Mouse (Mus musculus): Measurements from ENCODE around the gene Nol4l.
A peak's percentile ranks its signal among the peaks of the same experiment; 100 is the strongest.

Nol4l gene

GRCm38 (mm10) chr2:153422051-153422450 lies 107.7 kb downstream of the Nol4l start:
- no peak for DNase-seq (ENCODE audit: low read depth, low spot score)
- no peaks in the 10 kb centered on the region for H3K36me3 ChIP-seq (ENCODE audit: control insufficient read depth, insufficient read depth, low read length, poor library complexity, severe bottlenecking)
- no peaks in the 10 kb centered on the region for H3K27me3 ChIP-seq (ENCODE audit: control insufficient read depth, insufficient read depth, low read length, poor library complexity, severe bottlenecking)

GRCm38 (mm10) chr2:153421233-153421632 lies 108.5 kb downstream of the Nol4l start:
- H3K36me3 ChIP-seq (ENCODE audit: control insufficient read depth, insufficient read depth, low read length, poor library complexity, severe bottlenecking), result no peaks in the 10 kb centered on the region
- no peak for DNase-seq (ENCODE audit: low read depth, low spot score)

GRCm38 (mm10) chr2:153418381-153418780 lies 111.4 kb downstream of the Nol4l start:
- no peak for DNase-seq (ENCODE audit: low read depth, low spot score)
- Histone ChIP-seq H3K27me3 (ENCODE audit: control insufficient read depth, insufficient read depth, low read length, poor library complexity, severe bottlenecking) (no peaks in the 10 kb centered on the region), H3K36me3 (ENCODE audit: control insufficient read depth, insufficient read depth, low read length, poor library complexity, severe bottlenecking) (no peaks in the 10 kb centered on the region)

More at GRCm38 (mm10) chr2:153421233-153421632, 108.5 kb downstream of the Nol4l start:
- no peaks in the 10 kb centered on the region for H3K27me3 ChIP-seq (ENCODE audit: control insufficient read depth, insufficient read depth, low read length, poor library complexity, severe bottlenecking)

DNA sequence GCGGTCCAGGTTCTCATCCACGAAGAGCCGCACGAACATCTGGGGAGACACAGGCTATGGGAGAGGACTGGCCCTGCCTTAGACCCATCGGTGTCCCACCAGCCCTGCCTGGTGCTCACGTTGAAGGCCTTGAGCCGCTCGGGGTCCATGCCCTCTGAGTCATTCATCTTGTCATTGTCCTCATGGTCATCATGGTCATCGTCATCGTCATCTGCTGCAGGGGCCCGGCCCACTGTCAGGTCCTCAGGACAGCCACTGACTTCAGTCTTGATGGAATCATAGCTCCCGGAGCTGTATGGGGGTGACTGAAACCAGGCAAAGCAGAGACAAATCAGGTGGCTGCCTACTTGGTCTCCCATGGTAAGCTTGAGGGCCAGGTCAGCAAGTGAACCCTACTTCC lies 111.9 kb downstream of the Nol4l start:
- H3K36me3 ChIP-seq (ENCODE audit: control insufficient read depth, insufficient read depth, low read length, poor library complexity, severe bottlenecking), result no peaks in the 10 kb centered on the region
- DNase-seq (ENCODE audit: low read depth, low spot score), result no peak
- no peaks in the 10 kb centered on the region for H3K27me3 ChIP-seq (ENCODE audit: control insufficient read depth, insufficient read depth, low read length, poor library complexity, severe bottlenecking)

GRCm38 (mm10) chr2:153414607-153415006 lies 115.2 kb downstream of the Nol4l start:
- H3K27me3 ChIP-seq (ENCODE audit: control insufficient read depth, insufficient read depth, low read length, poor library complexity, severe bottlenecking), result no peaks in the 10 kb centered on the region
- no peaks in the 10 kb centered on the region for H3K36me3 ChIP-seq (ENCODE audit: control insufficient read depth, insufficient read depth, low read length, poor library complexity, severe bottlenecking)
- DNase-seq (ENCODE audit: low read depth, low spot score), result peak; percentile 60

DNA sequence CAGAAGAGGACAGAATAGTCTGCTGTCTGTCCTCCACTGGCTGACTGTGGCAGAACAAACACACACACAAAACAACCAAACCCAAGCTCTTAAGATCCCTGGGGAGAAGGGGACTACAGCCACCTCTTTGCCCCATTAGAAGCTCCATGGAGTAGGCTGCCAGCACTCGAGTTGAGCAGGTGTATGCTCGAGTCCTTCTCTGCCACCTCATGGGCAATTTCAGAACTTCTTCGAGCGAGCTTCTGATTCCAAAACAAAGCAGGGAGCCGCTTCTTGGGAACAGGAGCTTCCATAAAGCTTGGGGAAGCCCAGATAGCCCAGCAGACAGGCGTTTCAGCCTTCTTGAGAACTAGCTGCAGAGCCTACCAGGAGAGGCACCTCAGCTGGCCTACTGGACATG lies 117.2 kb downstream of the Nol4l start:
- H3K27me3 ChIP-seq (ENCODE audit: control insufficient read depth, insufficient read depth, low read length, poor library complexity, severe bottlenecking), result no peaks in the 10 kb centered on the region
- no peak for DNase-seq (ENCODE audit: low read depth, low spot score)
- no peaks in the 10 kb centered on the region for H3K36me3 ChIP-seq (ENCODE audit: control insufficient read depth, insufficient read depth, low read length, poor library complexity, severe bottlenecking)

- H3K27me3 ChIP-seq (ENCODE audit: control insufficient read depth, insufficient read depth, low read length, poor library complexity, severe bottlenecking), result no peaks in the 10 kb centered on the region
- no peak for DNase-seq (ENCODE audit: low read depth, low spot score)
- H3K36me3 ChIP-seq (ENCODE audit: control insufficient read depth, insufficient read depth, low read length, poor library complexity, severe bottlenecking), result no peaks in the 10 kb centered on the region
Measured at GRCm38 (mm10) chr2:153411557-153411956, 118.2 kb downstream of the Nol4l start.

GRCm38 (mm10) chr2:153408971-153409370 lies 120.8 kb downstream of the Nol4l start:
- Histone ChIP-seq H3K27me3 (ENCODE audit: control insufficient read depth, insufficient read depth, low read length, poor library complexity, severe bottlenecking) (no peaks in the 10 kb centered on the region), H3K36me3 (ENCODE audit: control insufficient read depth, insufficient read depth, low read length, poor library complexity, severe bottlenecking) (no peaks in the 10 kb centered on the region)
- DNase-seq (ENCODE audit: low read depth, low spot score), result no peak

GRCm38 (mm10) chr2:153406882-153407281 lies 122.9 kb downstream of the Nol4l start:
- Histone ChIP-seq H3K27me3 (ENCODE audit: control insufficient read depth, insufficient read depth, low read length, poor library complexity, severe bottlenecking) (no peaks in the 10 kb centered on the region), H3K36me3 (ENCODE audit: control insufficient read depth, insufficient read depth, low read length, poor library complexity, severe bottlenecking) (no peaks in the 10 kb centered on the region)
- no peak for DNase-seq (ENCODE audit: low read depth, low spot score)

- H3K36me3 ChIP-seq (ENCODE audit: control insufficient read depth, insufficient read depth, low read length, poor library complexity, severe bottlenecking), result peaks cover 7% of the 10 kb centered on the region
- DNase-seq (ENCODE audit: low read depth, low spot score), result no peak
- H3K27me3 ChIP-seq (ENCODE audit: control insufficient read depth, insufficient read depth, low read length, poor library complexity, severe bottlenecking), result no peaks in the 10 kb centered on the region
Measured at GRCm38 (mm10) chr2:153404882-153405281, 124.9 kb downstream of the Nol4l start.

DNA sequence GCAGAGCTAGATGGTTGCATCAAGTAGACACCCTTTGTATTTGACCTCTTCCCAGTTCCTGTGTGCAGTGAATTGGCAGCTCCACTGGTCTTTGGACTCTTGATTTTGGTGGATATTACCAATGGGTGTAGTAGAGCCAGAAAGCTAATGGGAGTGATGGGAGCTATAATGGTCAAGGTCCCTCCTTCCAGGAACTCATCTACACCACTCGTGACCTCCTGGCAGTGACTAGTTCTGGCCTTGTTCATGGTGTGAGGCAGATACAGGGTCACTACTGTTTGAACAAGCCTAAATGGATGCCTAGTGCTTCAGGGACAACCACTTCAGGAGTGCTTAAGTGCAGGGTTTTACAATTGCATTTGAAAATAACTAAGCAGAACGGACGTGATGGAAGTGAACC lies 125.7 kb downstream of the Nol4l start:
- H3K36me3 ChIP-seq (ENCODE audit: control insufficient read depth, insufficient read depth, low read length, poor library complexity, severe bottlenecking), result peaks cover 9% of the 10 kb centered on the region
- DNase-seq (ENCODE audit: low read depth, low spot score), result no peak
- no peaks in the 10 kb centered on the region for H3K27me3 ChIP-seq (ENCODE audit: control insufficient read depth, insufficient read depth, low read length, poor library complexity, severe bottlenecking)

GRCm38 (mm10) chr2:153399166-153399565 lies 130.6 kb downstream of the Nol4l start:
- peaks cover 14% of the 10 kb centered on the region for H3K36me3 ChIP-seq (ENCODE audit: control insufficient read depth, insufficient read depth, low read length, poor library complexity, severe bottlenecking)
- no peak for DNase-seq (ENCODE audit: low read depth, low spot score)
- no peaks in the 10 kb centered on the region for H3K27me3 ChIP-seq (ENCODE audit: control insufficient read depth, insufficient read depth, low read length, poor library complexity, severe bottlenecking)

- H3K27me3 ChIP-seq (ENCODE audit: control insufficient read depth, insufficient read depth, low read length, poor library complexity, severe bottlenecking), result no peaks in the 10 kb centered on the region
- H3K36me3 ChIP-seq (ENCODE audit: control insufficient read depth, insufficient read depth, low read length, poor library complexity, severe bottlenecking), result peaks cover 20% of the 10 kb centered on the region
- no peak for DNase-seq (ENCODE audit: low read depth, low spot score)
Measured at GRCm38 (mm10) chr2:153397790-153398515, 131.8 kb downstream of the Nol4l start.

DNA sequence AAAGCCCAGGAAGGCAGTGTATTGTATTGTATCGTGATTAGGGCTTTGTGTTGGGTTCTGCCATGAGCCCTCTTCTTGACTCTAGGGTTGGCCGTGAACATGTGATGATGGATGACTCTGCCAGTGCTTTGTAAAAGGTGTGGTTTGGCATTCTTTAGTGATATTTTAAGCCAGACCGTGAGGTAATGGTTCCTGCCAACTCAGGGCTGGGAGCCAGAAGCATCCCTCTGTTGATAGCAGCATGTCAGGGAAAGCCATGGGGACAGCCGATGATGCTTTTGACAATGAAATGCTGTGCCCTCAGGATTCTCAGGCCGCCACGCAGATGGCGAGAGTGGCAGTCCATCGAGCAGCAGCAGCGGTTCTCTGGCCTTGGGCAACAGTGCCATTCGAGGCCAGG lies 136.7 kb downstream of the Nol4l start:
- no peak for DNase-seq (ENCODE audit: low read depth, low spot score)
- no peaks in the 10 kb centered on the region for H3K27me3 ChIP-seq (ENCODE audit: control insufficient read depth, insufficient read depth, low read length, poor library complexity, severe bottlenecking)
- peaks cover 11% of the 10 kb centered on the region for H3K36me3 ChIP-seq (ENCODE audit: control insufficient read depth, insufficient read depth, low read length, poor library complexity, severe bottlenecking)

DNA sequence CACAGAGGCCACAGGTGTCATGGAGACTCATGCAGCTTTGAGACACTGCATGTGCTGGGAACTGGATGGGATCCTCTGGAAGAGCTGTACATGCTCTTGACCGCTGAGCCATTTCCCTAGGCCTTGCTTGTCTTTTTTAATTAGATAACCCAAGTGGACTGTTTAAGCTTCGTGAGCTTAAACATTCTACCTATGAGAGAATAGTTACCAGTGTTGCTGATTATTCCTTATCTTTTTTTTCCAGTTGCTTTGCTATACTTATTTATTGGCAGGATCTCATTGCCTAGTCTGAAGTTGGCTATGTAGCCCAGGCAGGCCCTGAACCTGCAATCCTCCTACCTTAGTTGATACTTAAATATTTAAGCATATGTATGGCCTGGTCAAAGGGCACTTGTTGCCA lies 139.9 kb downstream of the Nol4l start:
- no peak for DNase-seq (ENCODE audit: low read depth, low spot score)
- peaks cover 10% of the 10 kb centered on the region for H3K36me3 ChIP-seq (ENCODE audit: control insufficient read depth, insufficient read depth, low read length, poor library complexity, severe bottlenecking)
- no peaks in the 10 kb centered on the region for H3K27me3 ChIP-seq (ENCODE audit: control insufficient read depth, insufficient read depth, low read length, poor library complexity, severe bottlenecking)

DNA sequence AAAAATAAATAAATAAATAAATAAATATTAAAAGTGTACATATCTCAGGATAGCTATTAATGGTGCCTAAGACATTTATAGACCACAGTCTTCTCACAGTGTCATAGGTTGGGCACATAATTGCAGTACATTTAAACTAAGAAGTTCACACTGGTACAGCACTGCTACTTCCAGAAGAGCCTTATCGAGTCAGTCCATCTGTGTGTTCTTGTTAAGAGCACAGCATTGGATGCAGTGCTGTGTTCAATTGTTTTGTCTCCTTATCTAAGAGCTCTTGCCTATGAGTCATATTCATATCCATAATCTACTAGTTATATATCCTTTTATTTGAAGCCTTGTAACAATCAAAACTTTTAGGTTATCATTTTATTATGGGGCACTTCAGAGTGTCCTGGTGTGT lies 149.3 kb downstream of the Nol4l start:
- H3K27me3 ChIP-seq (ENCODE audit: control insufficient read depth, insufficient read depth, low read length, poor library complexity, severe bottlenecking), result no peaks in the 10 kb centered on the region
- peaks cover 12% of the 10 kb centered on the region for H3K36me3 ChIP-seq (ENCODE audit: control insufficient read depth, insufficient read depth, low read length, poor library complexity, severe bottlenecking)
- no peak for DNase-seq (ENCODE audit: low read depth, low spot score)
